Mouse (Mus musculus) thymus, adult 2 months (tissue): ENCODE measurements around the gene Dock9. TPM values are rescaled to one million over a fixed set of nuclear protein-coding genes. Genes with fewer than 3 reads are reported as not detected.
"Not testable (repeated sequence)": the region's sequence is repeated elsewhere in the genome, so short reads cannot be mapped to it uniquely, and the experiment has no call there.

Experiments
- DNase-seq: peaks from one replicate; pipeline ENCODE4 v3.0.0; 2021
- H3K27ac ChIP-seq: fragments of 200-500 bp; 2 replicates; pipeline ENCODE4 v1.5.1; 2012; ENCODE audit warnings: low read length, control low read depth; ENCODE audit not compliant: control insufficient read depth, insufficient read depth
- H3K27me3 ChIP-seq: fragments of 200-500 bp; 2 replicates; pipeline ENCODE4 v1.6.1; 2012; ENCODE audit warnings: mild to moderate bottlenecking, low read length, moderate library complexity, mixed read lengths; ENCODE audit not compliant: control insufficient read depth, insufficient read depth
- H3K36me3 ChIP-seq: fragments of 200-500 bp; 2 replicates; pipeline ENCODE4 v1.6.1; 2012; ENCODE audit warnings: mild to moderate bottlenecking, low read length, moderate library complexity; ENCODE audit not compliant: control insufficient read depth, insufficient read depth
- H3K4me1 ChIP-seq: fragments of 200-500 bp; replicated peaks from 2 replicates; pipeline ENCODE4 v1.6.1; 2012; ENCODE audit warnings: low read length; ENCODE audit not compliant: control insufficient read depth, insufficient read depth
- H3K4me3 ChIP-seq: fragments of 200-500 bp; 2 replicates; pipeline ENCODE4 v1.5.1; 2012; ENCODE audit warnings: mild to moderate bottlenecking, low read length, control low read depth, moderate library complexity; ENCODE audit not compliant: control insufficient read depth, insufficient read depth
- CTCF ChIP-seq: fragments of 200-500 bp; IDR thresholded peaks from 2 replicates; pipeline ENCODE4 v1.5.1; 2012; ENCODE audit warnings: mild to moderate bottlenecking, control low read depth, low read length, moderate library complexity, borderline replicate concordance; ENCODE audit not compliant: control insufficient read depth, poor library complexity, insufficient read depth; ENCODE audit errors: extremely low read depth
- POLR2A ChIP-seq: fragments of 200-500 bp; IDR thresholded peaks from 2 replicates; pipeline ENCODE4 v1.6.1; 2012; ENCODE audit warnings: mild to moderate bottlenecking, low read length, control low read depth, moderate library complexity; ENCODE audit not compliant: control insufficient read depth, poor library complexity, insufficient read depth; ENCODE audit errors: extremely low read depth
- WGBS: fragments of 180-500 bp; shearing (Covaris S2); methylation state at CpG from one replicate; pipeline ENCODE4 v1.1.7; 2018; 5-methylcytosine and 5-hydroxymethylcytosine counted together
- polyA plus RNA-seq: library from polyadenylated mRNA; depleted of rRNA; stranded (reverse); fragments of >200 nt; gene quantifications from 2 replicates; pipeline ENCODE4 v1.2.3, GENCODE M21; 2012

The Dock9 gene
- polyA plus RNA-seq, 1 experiment, result 13.2 TPM

DNA sequence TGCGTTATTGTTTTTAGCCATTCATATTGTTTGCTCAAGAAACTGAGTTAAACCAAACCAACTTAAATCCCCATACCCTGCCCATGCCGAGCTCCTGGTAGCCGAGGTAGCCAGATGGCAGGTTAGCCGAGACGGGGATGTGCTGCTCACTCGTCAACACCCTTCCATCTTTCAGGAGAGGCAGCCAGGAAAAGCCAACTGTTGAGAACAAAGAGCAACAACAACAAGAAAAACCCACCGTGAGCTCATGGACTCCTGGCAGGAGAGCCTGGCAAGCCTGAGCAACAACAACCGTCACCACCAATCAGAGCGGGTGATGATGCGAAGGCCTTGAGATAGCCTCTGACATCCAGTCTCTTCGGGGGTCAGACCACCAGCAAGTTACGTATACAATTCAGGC lies 170.9 kb downstream of the Dock9 start:
- TF ChIP-seq POLR2A (no peak), CTCF (no peak)
- no peaks in the 10 kb centered on the region for H3K36me3 ChIP-seq

DNA sequence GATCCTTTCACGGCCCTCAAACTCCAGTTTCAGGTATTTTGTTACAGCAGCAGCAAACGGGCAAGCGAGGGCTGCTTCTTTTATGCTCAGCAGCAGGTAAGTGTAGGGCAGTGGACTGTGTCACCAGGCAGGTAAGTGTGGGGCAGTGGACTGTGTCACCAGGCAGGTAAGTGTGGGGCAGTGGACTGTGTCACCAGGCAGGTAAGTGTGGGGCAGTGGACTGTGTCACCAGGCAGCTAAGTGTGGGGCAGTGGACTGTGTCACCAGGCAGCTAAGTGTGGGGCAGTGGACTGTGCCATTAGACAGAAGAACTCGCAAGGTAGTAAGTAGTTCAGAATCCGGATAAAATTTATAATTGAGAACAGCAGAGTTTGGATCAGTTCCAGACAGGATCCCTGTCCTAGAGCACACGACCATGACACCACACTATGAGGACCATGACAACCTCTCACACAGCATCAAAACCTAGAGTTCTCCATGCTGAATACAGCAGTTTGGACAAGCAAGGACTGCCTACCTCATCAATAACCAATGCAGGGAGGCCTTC lies 173.6 kb downstream of the Dock9 start:
- not testable (repeated sequence) for DNase-seq, H3K36me3 ChIP-seq, H3K27me3 ChIP-seq, H3K27ac ChIP-seq, H3K4me3 ChIP-seq, H3K4me1 ChIP-seq
- WGBS, result 95% methylated on average over 6 of the region's 6 CpGs

More for the DNA sequence above, 170.9 kb downstream of the Dock9 start:
- H3K4me1 ChIP-seq, result no peaks in the 10 kb centered on the region
- DNase-seq, result no peak
- H3K27ac ChIP-seq, result no peak overlapping the region
- H3K4me3 ChIP-seq, result no peak overlapping the region
- no peaks in the 10 kb centered on the region for H3K27me3 ChIP-seq
- WGBS, result 99% methylated on average over 12 of the region's 12 CpGs

DNA sequence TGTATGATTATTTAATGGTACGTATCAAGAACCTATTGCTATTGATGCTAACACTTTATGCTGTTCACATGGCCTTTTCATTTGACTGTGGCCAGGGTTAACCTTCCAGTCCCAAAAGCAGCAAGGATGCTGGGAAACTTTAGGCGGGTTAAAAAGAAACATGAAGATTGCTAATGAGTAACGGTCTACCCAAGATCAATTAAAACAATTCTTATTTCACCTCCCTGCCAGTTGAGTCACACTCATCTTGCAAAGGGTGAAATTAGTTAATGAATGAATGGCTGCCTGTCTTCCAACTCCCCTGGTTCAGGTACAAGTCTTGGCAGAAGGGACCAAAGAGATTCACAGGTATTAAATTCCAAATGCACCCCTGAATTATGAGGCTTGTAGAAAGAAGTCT lies 175.8 kb downstream of the Dock9 start:
- no peaks in the 10 kb centered on the region for H3K4me1 ChIP-seq
- no peaks in the 10 kb centered on the region for H3K27me3 ChIP-seq
- no peak overlapping the region for H3K27ac ChIP-seq
- H3K36me3 ChIP-seq, result no peaks in the 10 kb centered on the region
- 98% methylated on average over 3 of the region's 3 CpGs for WGBS
- H3K4me3 ChIP-seq, result no peak overlapping the region
- no peak for DNase-seq
- TF ChIP-seq POLR2A (no peak), CTCF (no peak)

DNA sequence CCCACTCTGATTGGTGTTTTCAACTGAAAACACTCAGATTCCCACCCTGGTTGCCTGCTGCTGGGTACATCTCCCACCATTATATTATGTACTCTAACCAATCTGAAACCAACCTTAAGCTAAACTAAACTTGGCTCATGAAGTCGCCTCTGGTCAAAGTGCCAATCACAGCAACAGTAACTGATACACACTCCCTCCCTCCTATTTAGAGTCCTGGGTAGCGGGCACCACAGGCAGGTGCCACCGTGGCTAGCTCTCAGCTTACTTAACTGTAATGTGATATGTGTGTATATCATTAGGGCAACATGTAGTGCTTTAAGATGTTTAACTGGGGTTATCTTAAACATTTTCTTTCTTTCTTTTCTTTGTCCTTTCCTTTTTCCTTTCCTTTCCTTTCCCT lies 177.1 kb downstream of the Dock9 start:
- H3K4me3 ChIP-seq, result no peak overlapping the region
- no peak for DNase-seq
- WGBS, result 90% methylated on average over 3 of the region's 3 CpGs
- H3K4me1 ChIP-seq, result no peaks in the 10 kb centered on the region
- no peaks in the 10 kb centered on the region for H3K36me3 ChIP-seq
- H3K27ac ChIP-seq, result no peak overlapping the region
- TF ChIP-seq CTCF, result no peak
- TF ChIP-seq POLR2A, result no peak
- H3K27me3 ChIP-seq, result no peaks in the 10 kb centered on the region

DNA sequence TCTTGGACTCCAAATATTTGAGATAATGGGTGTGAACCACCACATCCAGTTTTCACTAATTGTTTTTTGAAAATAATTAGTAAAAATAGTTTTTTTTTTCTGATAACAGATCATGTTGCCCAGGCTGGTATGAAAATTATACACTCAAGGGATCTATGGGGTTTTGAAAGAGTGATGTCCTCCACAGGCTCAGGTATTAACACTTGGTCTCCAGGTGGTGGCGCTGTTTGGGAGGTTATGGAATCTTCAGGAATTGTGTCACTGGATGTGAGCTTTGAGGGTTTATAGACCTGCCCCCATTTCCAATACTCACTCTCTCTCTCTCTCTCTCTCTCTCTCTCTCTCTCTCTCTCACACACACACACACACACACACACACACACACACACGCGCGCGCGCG lies 177.5 kb downstream of the Dock9 start:
- DNase-seq, result no peak
- TF ChIP-seq POLR2A (no peak), CTCF (no peak)
- Histone ChIP-seq H3K27me3 (no peaks in the 10 kb centered on the region), H3K36me3 (no peaks in the 10 kb centered on the region), H3K27ac (no peak overlapping the region), H3K4me1 (no peaks in the 10 kb centered on the region), H3K4me3 (no peak overlapping the region)
- 99% methylated on average over 7 of the region's 7 CpGs for WGBS

DNA sequence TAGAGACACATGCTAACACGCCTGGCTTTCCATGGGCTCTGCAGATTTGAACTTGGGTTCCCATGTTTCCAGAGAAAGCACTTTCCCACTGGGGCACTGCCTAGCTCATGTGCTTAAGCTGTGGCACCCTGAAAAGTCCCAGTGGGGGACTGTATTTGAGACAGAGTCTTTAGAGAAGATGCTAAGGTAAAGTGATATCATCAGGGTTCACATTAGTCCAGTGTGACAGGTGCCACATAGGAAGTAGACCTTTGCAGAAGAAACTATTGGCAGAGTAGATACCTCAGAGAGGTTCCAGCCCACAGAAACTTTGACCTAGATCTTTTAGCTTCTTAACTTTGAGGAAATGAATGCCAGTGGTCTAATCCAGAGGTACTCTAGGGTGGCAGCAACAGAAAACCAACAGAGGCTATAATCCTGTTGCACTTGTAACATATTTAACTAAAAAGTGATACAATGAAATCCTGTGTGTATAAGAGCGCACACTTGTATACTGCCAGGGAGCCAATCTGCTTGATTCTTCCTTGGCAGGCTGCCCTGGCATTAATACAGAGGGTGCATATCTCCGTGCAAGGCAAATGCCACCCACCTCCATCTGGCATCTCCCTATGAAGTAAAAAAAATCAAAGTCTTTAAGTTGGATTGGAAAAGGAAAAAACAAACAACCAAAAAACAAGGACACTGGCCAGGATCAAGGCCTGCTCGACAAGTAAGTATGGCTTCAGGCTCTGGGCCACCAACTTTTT lies 179.8 kb downstream of the Dock9 start:
- 99% methylated on average over 4 of the region's 4 CpGs for WGBS
- no peaks in the 10 kb centered on the region for H3K27me3 ChIP-seq
- TF ChIP-seq POLR2A (no peak), CTCF (no peak)
- no peaks in the 10 kb centered on the region for H3K4me1 ChIP-seq
- no peak overlapping the region for H3K4me3 ChIP-seq
- no peaks in the 10 kb centered on the region for H3K36me3 ChIP-seq
- DNase-seq, result no peak
- no peak overlapping the region for H3K27ac ChIP-seq

DNA sequence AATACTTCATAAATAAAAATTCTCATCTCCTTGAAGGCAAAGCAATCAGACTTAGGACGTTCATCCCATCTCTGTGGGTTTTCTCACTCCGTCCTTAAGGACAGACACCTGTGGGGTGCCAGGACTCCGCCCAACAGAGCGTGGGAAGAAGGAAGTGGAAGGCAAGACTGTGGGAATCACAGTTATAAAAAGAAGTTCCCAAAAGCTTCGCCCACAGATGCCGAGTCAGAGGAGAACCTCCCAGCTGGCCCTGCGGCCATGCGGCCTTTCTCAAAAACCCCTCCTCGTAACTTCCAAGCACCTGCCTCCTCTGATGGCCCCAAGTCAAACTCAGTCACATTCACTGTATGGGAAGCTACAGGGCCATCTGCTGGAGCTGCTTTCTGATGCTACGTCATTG lies 182.2 kb downstream of the Dock9 start:
- Histone ChIP-seq H3K27me3 (no peaks in the 10 kb centered on the region), H3K36me3 (no peaks in the 10 kb centered on the region), H3K4me1 (no peaks in the 10 kb centered on the region), H3K27ac (no peak overlapping the region), H3K4me3 (no peak overlapping the region)
- 83% methylated on average over 10 of the region's 10 CpGs for WGBS
- TF ChIP-seq CTCF (no peak), POLR2A (no peak)
- DNase-seq, result no peak
